Comparison of ENCODE assay signal across 16 mouse cellular contexts in genomic region chr2:165864769-165865168, GRCm38 (mm10). TPM values are rescaled to one million over a fixed set of nuclear protein-coding genes. Genes with fewer than 3 reads are reported as not detected.
A peak's percentile ranks its signal among the peaks of the same experiment; 100 is the strongest.
DNase-seq lines count a peak whose midpoint lies in the region; ATAC-seq and TF ChIP-seq lines count a peak whose summit lies in the region.
"Had no signal": no experiment of that assay in that cellular context is flagged by ENCODE, and none has a peak within 500 bp of the region (broad histone marks: within the 10 kb centered on the region; RNA-seq: fewer than 3 reads in every experiment).

No protein-coding gene starts in this region.

- H3K27ac ChIP-seq in cerebellum, adult 2 months (ENCODE audit: insufficient read depth, low read length) = peak overlapping the region; percentile 79
- H3K27ac ChIP-seq in hindbrain, embryonic 13.5 days = peak overlapping the region; percentile 35; the same call in 1 of the 2 replicates
- no peak overlapping the region for H3K27ac ChIP-seq in hindbrain, embryonic 14.5 days
- peak overlapping the region; percentile 12; the same call in 1 of the 2 replicates for H3K27ac ChIP-seq in liver, postnatal 0 days (ENCODE audit: low read depth)
- no peak overlapping the region for H3K27ac ChIP-seq in liver, embryonic 12.5 days
- H3K27ac ChIP-seq in ES-Bruce4 (ENCODE audit: insufficient read depth, low read length) = 0 out of 2 replicates have a peak overlapping the region, but pooled peaks have one; percentile 30

- H3K4me2 ChIP-seq in hindbrain, embryonic 13.5 days = no peak overlapping the region
- no peak overlapping the region for H3K4me2 ChIP-seq in hindbrain, embryonic 14.5 days (replicated peaks)
- H3K4me2 ChIP-seq in liver, postnatal 0 days (ENCODE audit: low read depth, low read length) = no peak overlapping the region
- H3K4me2 ChIP-seq in liver, embryonic 12.5 days = no peak overlapping the region

- H3K36me3 ChIP-seq in hindbrain, embryonic 13.5 days = peaks cover 3% of the 10 kb centered on the region; the same call in 1 of the 2 replicates
- no peaks in the 10 kb centered on the region for H3K36me3 ChIP-seq in hindbrain, embryonic 14.5 days (replicated peaks; ENCODE audit: control insufficient read depth, insufficient read depth)
- peaks cover 26% of the 10 kb centered on the region for H3K36me3 ChIP-seq in liver, postnatal 0 days (replicated peaks; ENCODE audit: insufficient read depth, low read length)
- peaks cover 95% of the 10 kb centered on the region for H3K36me3 ChIP-seq in liver, embryonic 12.5 days
- H3K36me3 ChIP-seq in ES-Bruce4 (ENCODE audit: control insufficient read depth, insufficient read depth, low read length, poor library complexity, severe bottlenecking) = no peaks in the 10 kb centered on the region

- no peak for DNase-seq in cerebellum, adult 2 months
- no peak for DNase-seq in cerebellum, adult 11 months
- no peak for DNase-seq in hindbrain, embryonic 14.5 days (ENCODE audit: low spot score)
- no peak for DNase-seq in liver, postnatal 0 days
- DNase-seq: cerebellum, adult 11-12 months; heart, postnatal 14 days; lung, adult 18-20 months; right cerebral cortex, postnatal 25 days had no signal

- TF ChIP-seq CTCF in cerebellum, adult 2 months (IDR thresholded peaks at IDR 0.05; ENCODE audit: borderline replicate concordance, insufficient read depth, low read depth, low read length) = no peak
- TF ChIP-seq CTCF in liver, postnatal 0 days (IDR thresholded peaks at IDR 0.05; ENCODE audit: low read depth) = no peak
- no peak for TF ChIP-seq CTCF in ES-Bruce4 (IDR thresholded peaks at IDR 0.05; ENCODE audit: low read depth, low read length)

- H3K4me1 ChIP-seq in cerebellum, adult 2 months (ENCODE audit: control insufficient read depth, insufficient read depth, low read length) = peaks cover 66% of the 10 kb centered on the region
- peaks cover 80% of the 10 kb centered on the region for H3K4me1 ChIP-seq in hindbrain, embryonic 13.5 days (replicated peaks)
- H3K4me1 ChIP-seq in hindbrain, embryonic 14.5 days (replicated peaks; ENCODE audit: control insufficient read depth, insufficient read depth, low read length) = peaks cover 49% of the 10 kb centered on the region
- H3K4me1 ChIP-seq in liver, postnatal 0 days (ENCODE audit: insufficient read depth) = peaks cover 35% of the 10 kb centered on the region
- H3K4me1 ChIP-seq in liver, embryonic 12.5 days = peaks cover 91% of the 10 kb centered on the region
- peaks cover 7% of the 10 kb centered on the region for H3K4me1 ChIP-seq in ES-Bruce4 (ENCODE audit: control insufficient read depth, insufficient read depth, low read length)

- no peaks in the 10 kb centered on the region for H3K9me3 ChIP-seq in hindbrain, embryonic 13.5 days
- no peaks in the 10 kb centered on the region for H3K9me3 ChIP-seq in hindbrain, embryonic 14.5 days (ENCODE audit: control insufficient read depth, low read length)
- no peaks in the 10 kb centered on the region for H3K9me3 ChIP-seq in liver, postnatal 0 days (ENCODE audit: low read length)
- no peaks in the 10 kb centered on the region for H3K9me3 ChIP-seq in liver, embryonic 12.5 days (replicated peaks)
- no peaks in the 10 kb centered on the region for H3K9me3 ChIP-seq in ES-Bruce4 (replicated peaks; ENCODE audit: control insufficient read depth, insufficient read depth, low read length, poor library complexity, severe bottlenecking)
- H3K9me3 ChIP-seq: limb, embryonic 10.5 days had no signal

- no peaks in the 10 kb centered on the region for H3K27me3 ChIP-seq in cerebellum, adult 2 months (ENCODE audit: control insufficient read depth, insufficient read depth, low read length)
- H3K27me3 ChIP-seq in hindbrain, embryonic 13.5 days = no peaks in the 10 kb centered on the region
- no peaks in the 10 kb centered on the region for H3K27me3 ChIP-seq in hindbrain, embryonic 14.5 days (ENCODE audit: control insufficient read depth, insufficient read depth, low read length)
- H3K27me3 ChIP-seq in liver, postnatal 0 days (ENCODE audit: insufficient read depth, low read length) = no peaks in the 10 kb centered on the region
- H3K27me3 ChIP-seq in liver, embryonic 12.5 days (replicated peaks) = no peaks in the 10 kb centered on the region
- no peaks in the 10 kb centered on the region for H3K27me3 ChIP-seq in ES-Bruce4 (ENCODE audit: control insufficient read depth, insufficient read depth, low read length, poor library complexity, severe bottlenecking)
- H3K27me3 ChIP-seq: Patski had no signal

- WGBS in cerebellum, adult 2 months = 32% methylated on average over 3 of the region's 3 CpGs
- 80% methylated on average over 3 of the region's 3 CpGs for WGBS in hindbrain, embryonic 13.5 days
- WGBS in hindbrain, embryonic 14.5 days = 74% methylated on average over 3 of the region's 3 CpGs
- WGBS in liver, postnatal 0 days (ENCODE audit: insufficient replicate concordance) = 73% methylated on average over 3 of the region's 3 CpGs
- WGBS in liver, embryonic 12.5 days (ENCODE audit: insufficient replicate concordance) = 79% methylated on average over 3 of the region's 3 CpGs

- no peak for ATAC-seq in hindbrain, embryonic 13.5 days (ENCODE audit: low FRiP score)
- no peak for ATAC-seq in hindbrain, embryonic 14.5 days (ENCODE audit: low FRiP score)
- ATAC-seq in liver, postnatal 0 days = peak; percentile 64
- ATAC-seq in liver, embryonic 12.5 days = no peak
- ATAC-seq in CD4-positive, CD25-positive, alpha-beta regulatory T cell, adult 4 months = no peak
- ATAC-seq: forebrain, embryonic 14.5 days; inflammation-experienced regulatory T-cells, adult 6 months; Patski had no signal

- no peak overlapping the region for H3K4me3 ChIP-seq in cerebellum, adult 2 months (replicated peaks; ENCODE audit: insufficient read depth, low read depth, low read length)
- no peak overlapping the region for H3K4me3 ChIP-seq in hindbrain, embryonic 13.5 days
- H3K4me3 ChIP-seq in hindbrain, embryonic 14.5 days (replicated peaks; ENCODE audit: low read length) = no peak overlapping the region
- H3K4me3 ChIP-seq in liver, postnatal 0 days (ENCODE audit: low read depth, low read length) = no peak overlapping the region
- no peak overlapping the region for H3K4me3 ChIP-seq in liver, embryonic 12.5 days
- no peak overlapping the region for H3K4me3 ChIP-seq in ES-Bruce4 (ENCODE audit: low read depth, low read length)
- H3K4me3 ChIP-seq: limb, embryonic 10.5 days had no signal

- no peak for TF ChIP-seq EP300 in liver, postnatal 0 days (IDR thresholded peaks at IDR 0.05; ENCODE audit: low read depth)
- no peak for TF ChIP-seq EP300 in ES-Bruce4 (IDR thresholded peaks at IDR 0.05; ENCODE audit: insufficient read depth, low read depth, low read length)

- TF ChIP-seq POLR2A in cerebellum, adult 2 months (IDR thresholded peaks at IDR 0.05; ENCODE audit: borderline replicate concordance, insufficient read depth, low read length) = no peak
- TF ChIP-seq POLR2A in ES-Bruce4 (IDR thresholded peaks at IDR 0.05; ENCODE audit: insufficient read depth, low read length) = no peak

- H3K9ac ChIP-seq in hindbrain, embryonic 13.5 days = no peak overlapping the region
- no peak overlapping the region for H3K9ac ChIP-seq in hindbrain, embryonic 14.5 days
- no peak overlapping the region for H3K9ac ChIP-seq in liver, postnatal 0 days (replicated peaks)
- H3K9ac ChIP-seq in liver, embryonic 12.5 days = no peak overlapping the region
- no peak overlapping the region for H3K9ac ChIP-seq in ES-Bruce4 (ENCODE audit: low read depth, poor library complexity, severe bottlenecking)

RNA-seq across cellular contexts. Expression of gene Zmynd8, which starts 34.0 kb away (rescaled TPM):
- 85.5 and 86.6 TPM in 2 replicates for polyA plus RNA-seq in cerebellum, adult 2 months (2012; rRNA removed)
- 82.2 and 86.6 TPM in 2 replicates for polyA plus RNA-seq in hindbrain, embryonic 13.5 days (2015; fragmentation: Nextera tagmentation; extraction: Ambion mirVana)
- 55.4 and 63.4 TPM in 2 replicates for polyA plus RNA-seq in hindbrain, embryonic 14.5 days (2014; fragmentation: Nextera tagmentation; extraction: Ambion mirVana)
- 16.9 and 21.9 TPM in 2 replicates for polyA plus RNA-seq in liver, postnatal 0 days (2015; fragmentation: Nextera tagmentation; extraction: Ambion mirVana)
- polyA plus RNA-seq in liver, embryonic 12.5 days (2016; fragmentation: Nextera tagmentation; extraction: Ambion mirVana) = 35.7 and 38.5 TPM in 2 replicates
- 231 and 237 TPM in 2 replicates for polyA plus RNA-seq in ES-Bruce4 (2011; ENCODE audit: insufficient read depth, insufficient read length, low read depth, missing spikeins)
- polyA plus RNA-seq in CD4-positive, CD25-positive, alpha-beta regulatory T cell, adult 4 months (2017; shearing (Covaris generic)) = 10 to 100 TPM; 66.6 to 75.4 TPM

Comparison
In these comparisons a context has a peak if more than half of its experiments do, and no peak if none do; other contexts are left out.
1. H3K27ac ChIP-seq: peak in cerebellum, adult 2 months (single experiment), hindbrain, embryonic 13.5 days (single experiment), liver, postnatal 0 days (single experiment) and ES-Bruce4 (single experiment); none in hindbrain, embryonic 14.5 days (single experiment) and liver, embryonic 12.5 days (single experiment).